Mouse (Mus musculus) adrenal gland, adult 18-20 months (tissue): ENCODE results near the gene Zfp61. TPM values are rescaled to one million over a fixed set of nuclear protein-coding genes. Genes with fewer than 3 reads are reported as not detected.

ENCODE experiments used
- DNase-seq, 2 experiments: peaks; one replicate each; pipeline ENCODE4 v3.0.0; 2021 to 2022; ENCODE audit warnings: low spot score in 2 of 2
- long read RNA-seq, 2 experiments: library from polyadenylated mRNA; stranded (forward); transcript quantifications; one replicate each; pipeline ENCODE4 v2.0.0; 2021
- total RNA-seq, 2 experiments: library from RNA; stranded (reverse); gene quantifications; 1 replicate in 1 of 2; 2 replicates in 1 of 2; pipeline ENCODE4 v1.2.3; 2021

Zfp61 gene
- total RNA-seq: 1 to 10 TPM; 6.9 to 7.0 TPM
- long read RNA-seq, experiment 1, partial matches to known transcripts: 0 of 4 reads
- long read RNA-seq, experiment 1, other reads (novel, unspliced or antisense): 1 of 4 reads
- long read RNA-seq, experiment 2, transcript Zfp61-201 (7 exons, 2,480 nt): major isoform, 12 of 13 reads
- long read RNA-seq, experiment 2, partial matches to known transcripts: 0 of 13 reads
- long read RNA-seq, experiment 2, other reads (novel, unspliced or antisense): 1 of 13 reads

DNA sequence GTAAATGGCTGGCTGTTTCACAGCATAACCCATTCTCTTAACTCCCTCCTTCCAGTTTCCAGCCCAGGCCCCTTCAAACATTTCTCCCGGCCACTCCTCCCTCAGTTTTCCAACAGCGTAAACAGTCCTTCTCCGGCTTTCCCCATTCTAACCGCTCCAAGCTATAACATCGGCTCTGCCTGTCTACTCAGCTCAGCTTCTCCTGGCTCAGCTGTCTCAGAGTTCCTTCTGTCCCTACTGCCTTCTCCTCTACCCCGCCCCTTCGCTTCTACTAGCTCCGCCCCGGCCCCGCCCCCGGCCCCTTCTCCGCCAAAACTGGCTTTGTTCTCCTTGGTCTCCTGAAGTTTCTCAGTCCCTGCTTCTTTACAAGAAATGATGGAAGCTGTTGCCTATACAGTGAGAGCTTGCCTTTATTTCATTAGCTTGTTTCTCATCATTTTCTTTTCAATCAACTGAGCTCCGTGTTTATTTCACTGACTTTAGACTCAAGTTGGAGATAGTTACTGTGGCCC is at the start of gene Zfp61:
Zfp61 (minus strand) TSS at position 462 of the 512 bp plus-strand sequence.
- DNase-seq: peak in 1 of 2 experiments; percentile 22

DNA sequence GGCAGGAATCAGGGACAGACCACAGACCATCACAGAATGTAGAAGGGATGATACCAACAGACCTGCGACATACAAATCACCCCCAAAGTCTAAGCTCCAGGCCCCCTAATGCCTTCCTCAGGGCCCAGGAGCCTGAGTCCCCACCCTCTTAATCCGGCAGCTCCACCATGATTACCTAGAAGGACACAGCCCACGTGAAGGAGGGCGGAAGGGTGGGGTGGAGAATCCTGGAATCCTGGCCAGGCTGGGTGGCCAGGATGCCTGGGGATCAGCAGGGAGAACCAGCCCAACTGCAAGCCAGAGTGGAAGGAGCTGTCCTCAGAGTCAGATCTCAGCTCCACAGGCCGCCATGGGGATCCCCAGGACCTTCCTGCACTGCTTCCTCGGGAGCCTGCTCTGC is 47.9 kb upstream of the Zfp61 start, which contains the start of gene Lypd5:
Lypd5 (plus strand) TSS at position 301 of the 400 bp plus-strand sequence.
- DNase-seq: no peak

DNA sequence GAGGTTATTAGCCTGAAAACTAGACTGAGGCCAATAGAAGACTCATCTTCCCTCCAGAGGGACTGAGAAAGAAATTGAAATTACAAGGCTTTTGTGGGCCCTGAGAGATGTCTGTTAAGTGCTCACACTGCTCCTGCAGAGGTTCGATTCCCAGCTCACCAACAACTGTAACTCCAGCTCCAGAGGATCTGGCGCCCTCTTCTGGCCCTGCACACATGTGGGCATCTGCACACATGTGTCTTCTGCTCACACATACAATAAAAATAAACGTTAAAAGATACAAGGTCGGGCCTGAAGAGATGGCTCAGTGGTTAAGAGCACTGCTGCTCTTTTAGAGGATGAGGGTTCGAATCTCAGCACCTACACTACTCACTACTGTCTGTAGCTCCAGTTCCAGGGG is 45.4 kb upstream of the Zfp61 start:
- no peak for DNase-seq

DNA sequence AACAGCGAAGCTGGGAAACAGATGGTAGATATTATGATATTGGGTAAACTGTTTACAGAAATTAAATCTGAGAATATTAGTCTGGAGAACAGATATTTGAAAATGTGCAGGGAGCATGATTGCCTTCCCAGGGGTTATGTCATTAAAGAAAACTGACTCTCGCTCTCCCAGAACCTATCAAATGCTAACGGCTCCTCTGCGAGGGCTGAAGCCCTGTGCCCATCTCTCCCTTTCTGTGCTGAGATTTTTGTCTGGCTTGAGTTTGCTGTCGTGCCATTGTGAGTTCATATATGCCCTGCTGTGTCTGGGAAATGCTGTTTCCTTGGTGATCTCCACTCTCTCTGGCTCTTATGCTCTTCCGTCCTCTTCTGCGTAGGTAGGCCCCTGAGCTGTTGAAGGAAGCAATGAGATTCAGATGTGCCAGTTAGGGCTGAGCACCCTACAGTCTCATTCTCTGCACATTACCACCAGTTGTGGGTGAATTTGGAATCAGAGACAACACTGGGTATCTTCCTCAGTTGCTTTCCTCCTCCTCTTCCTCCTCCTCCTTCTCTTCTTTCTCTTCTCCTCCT is 42.8 kb upstream of the Zfp61 start:
- DNase-seq: no peak

DNA sequence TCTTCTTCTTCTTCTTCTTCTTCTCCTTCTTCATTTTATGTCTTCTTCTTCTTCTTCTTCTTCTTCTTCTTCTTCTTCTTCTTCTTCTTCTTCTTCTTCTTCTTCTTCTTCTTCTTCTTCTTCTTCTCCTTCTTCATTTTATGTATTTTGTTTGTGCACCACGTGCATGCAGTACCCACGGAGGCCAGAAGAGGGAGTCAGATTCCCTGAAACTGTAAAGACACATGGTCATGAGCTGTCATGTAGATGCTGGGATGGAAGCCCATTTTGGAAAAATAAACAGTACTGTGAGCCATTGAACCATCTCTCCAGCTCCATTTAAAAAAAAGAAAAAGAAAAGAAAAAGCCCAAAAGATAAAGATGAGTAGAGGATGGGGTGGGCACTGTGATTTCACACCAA is 37.2 kb upstream of the Zfp61 start:
- no peak for DNase-seq

DNA sequence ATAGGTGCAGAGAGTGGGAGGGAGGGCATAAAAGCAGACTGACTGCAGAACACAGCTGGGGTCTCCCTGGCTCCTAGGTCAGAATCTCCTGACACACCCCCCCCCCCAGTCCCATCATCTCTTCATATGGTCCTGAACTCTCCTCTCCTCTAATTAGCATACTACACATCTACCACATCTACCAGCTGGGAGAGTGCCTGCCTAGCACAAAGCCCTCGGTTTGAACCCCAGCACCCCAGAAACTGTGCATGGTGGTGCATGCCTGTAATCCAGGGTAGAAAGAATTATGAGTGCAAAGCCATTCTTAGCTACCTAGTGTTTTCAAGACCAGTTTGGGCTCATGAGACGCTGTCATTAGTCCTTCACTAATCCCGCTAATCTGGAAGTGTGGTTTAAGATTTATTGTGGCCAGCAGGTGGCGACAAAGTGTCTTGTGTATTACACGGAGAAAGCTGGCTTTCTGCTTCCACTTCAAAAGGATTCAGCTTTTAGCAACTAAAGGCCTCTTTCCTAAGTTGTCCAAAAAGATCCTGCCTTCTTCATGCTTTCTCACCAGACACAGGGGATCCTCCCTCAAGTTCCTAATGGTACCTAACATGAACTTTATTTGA is 34.8 kb upstream of the Zfp61 start:
- DNase-seq: peak; percentile 56 to 76

DNA sequence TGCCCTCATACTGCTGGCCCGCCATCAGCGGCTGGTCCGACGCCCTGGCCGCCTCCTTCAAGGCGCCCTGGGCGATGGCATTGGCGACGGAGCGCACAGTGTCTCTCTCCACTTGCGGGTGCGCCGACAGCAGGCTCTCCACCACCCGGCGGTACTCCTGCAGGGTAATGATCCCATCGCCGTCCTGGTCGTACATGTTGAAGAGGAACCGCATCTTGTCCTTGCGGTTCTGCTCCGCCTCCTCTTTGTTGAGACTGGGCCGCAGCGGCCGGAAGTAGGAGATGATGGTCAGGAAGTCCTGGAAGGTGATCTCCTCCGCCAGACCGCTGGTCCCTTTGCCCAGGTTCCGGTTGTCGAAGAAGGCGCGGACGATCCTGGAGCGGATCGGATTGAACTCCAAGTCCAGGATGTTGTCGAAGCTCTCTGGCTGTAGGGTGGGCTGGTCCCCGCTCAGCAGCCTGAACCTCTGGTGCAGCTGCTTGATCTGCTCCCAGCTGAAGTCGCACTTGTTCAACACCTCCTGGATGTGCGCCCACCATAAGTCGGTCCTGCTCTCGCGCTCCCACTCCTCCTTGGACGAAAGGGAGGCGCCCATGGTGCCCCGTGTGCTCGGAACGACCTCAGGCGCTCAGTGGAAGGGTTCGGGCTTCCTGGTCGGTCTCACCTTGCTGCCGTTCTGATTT is 32.4 kb upstream of the Zfp61 start, which contains the start of gene Tescl:
Tescl (minus strand) TSS at position 633 of the 683 bp plus-strand sequence.
- DNase-seq: no peak

DNA sequence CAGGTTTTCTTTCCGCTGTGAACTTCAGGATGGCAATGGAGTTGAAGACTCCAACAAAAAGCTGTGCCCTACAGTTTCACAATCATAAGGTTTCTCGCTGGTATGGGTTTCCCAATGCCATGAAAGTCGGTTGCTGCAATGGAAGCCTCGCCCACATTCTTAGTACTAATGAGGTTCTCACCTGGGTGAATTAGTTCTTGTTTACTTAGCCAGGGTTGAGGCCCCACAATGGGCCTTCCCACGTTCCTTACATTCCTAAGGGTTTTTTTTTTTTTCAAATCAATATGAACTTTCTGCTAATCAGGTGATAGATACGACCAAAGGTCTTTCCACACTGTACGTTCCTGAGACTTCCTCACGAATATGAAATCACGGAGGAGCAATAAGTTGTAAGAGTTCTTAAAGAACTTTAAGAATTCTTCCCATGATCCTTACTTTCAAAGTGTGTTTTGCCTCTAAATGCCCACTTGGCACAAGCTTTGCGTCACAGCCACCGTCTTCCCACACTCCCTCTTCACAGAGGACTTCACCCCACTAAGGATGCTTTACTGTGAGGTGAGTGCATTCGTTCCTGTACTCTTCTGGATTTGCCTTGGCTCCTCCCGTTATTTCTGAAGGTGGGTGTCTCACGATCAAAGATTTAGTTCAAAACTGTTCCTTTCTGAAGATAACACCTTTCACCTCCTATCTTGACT is 26.4 kb upstream of the Zfp61 start:
- DNase-seq: no peak

DNA sequence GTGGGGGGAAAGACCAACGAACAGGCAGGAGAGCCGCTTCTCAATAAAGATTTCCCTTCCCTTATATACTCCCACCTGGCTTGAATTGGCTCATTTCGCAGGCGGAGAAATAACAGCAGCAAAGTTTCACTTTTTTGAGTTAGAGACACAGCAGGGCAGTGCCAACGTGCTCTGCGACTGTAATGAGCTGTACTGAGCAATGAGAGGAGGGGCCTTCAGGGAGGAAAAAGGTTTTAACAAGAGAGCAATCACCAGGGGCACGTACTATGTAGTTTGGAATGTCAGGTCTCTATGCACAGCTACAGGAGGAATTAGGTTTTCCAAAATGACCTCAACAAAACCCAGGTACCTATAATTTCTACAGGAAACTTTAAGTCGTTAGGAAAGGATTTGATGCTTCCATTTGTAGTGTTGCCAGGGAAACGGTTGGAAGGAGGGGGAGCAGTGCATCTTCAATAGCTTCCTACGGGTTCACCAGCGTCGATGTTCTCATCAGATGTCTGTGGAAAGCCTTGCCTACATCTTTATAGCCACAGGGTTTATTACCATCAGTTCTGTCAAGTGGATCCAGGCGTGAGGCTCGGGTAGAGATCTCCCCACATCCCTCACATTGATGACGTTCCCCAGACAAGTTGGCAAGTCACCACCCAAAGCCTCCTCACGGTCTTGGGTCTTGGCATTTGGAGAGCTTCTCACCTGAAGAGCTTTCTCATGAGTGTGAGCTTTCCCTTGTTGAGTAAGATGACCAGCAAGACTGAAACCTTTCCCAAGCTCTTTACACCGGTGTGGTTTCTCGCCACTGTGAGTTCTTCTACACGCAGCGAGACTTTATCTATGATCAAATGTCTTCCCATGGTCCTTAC is 25.5 kb upstream of the Zfp61 start:
- DNase-seq: no peak

DNA sequence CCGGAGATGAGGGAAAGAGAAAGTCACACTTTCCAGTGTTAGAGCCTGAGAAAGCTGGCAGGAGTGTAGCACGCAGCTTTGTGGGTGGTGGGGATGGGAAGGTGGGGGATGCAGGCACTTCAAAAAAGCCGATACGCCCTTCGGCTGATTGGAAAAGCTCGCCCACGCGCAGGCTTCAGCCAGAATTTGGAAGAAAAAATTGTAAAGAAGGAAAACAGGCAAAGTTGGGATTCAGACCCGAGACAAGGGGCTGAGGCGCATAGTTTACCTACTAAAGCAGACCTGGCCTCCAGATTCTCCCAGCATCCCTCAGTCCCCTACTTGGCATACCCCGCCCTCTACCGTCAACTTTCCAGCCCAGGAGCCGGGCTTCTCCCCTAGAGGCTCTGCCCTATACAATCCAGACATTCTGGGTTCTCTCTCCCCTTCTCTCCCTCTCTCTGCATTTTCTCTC is 24.7 kb upstream of the Zfp61 start:
- DNase-seq: no peak

DNA sequence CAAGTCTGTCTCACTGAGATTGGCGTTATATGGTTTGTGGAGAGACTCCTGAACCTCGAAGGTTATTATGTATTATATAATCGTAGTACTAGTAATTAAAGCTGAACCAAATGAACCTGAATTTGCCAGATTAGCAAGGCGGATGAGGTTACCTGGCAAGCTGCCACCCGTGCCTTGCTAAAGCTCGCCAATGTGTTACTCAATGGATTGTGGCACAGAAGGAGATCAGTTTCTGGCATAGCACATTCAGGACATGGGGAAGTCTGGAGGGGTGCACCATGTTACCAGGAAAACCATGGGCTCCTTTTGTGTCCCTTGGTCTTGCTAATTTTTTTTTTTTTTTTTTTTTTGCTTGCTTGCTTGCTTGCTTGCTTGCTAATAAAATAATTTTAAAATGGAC is 24.2 kb upstream of the Zfp61 start:
- peak in 1 of 2 experiments; percentile 26 for DNase-seq

DNA sequence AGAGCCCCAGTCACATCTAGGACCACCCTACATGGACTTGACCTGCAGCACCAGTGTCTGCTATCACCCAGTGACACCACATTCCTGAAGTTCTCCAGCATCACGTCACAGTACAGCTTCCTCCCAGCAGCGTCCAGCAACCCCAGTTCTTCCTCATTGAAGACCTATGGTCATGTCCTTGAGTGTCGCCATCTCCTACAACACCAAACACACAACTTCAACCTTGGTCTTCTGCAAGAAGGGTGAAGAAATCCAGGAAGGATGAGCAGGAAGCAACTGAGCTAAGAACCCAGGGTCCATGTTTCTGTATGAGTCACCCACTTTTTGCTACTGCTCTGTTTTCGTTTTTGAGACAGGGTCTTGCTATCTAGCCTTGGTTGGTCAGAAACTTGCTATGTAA is 21.6 kb upstream of the Zfp61 start:
- DNase-seq: no peak

DNA sequence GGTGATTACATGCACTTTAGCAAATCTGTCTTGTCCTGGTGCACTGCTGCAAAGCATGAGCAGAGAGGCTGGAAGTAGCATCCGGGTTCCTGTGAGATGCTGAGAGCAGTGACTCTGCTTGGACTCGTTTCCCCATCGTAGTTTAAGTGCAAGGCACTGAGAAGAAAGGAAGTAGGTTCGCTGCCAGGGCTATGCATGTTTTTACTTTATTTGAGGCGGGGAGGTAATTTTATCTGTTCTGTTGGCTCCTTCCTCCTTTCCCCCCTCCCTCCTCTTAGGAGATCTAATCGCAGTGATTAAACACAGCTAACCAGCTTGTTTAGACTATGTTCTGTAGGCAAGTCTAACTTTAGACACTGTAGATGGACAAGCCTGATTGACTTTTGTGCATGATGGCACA is 17.9 kb upstream of the Zfp61 start:
- DNase-seq: no peak

DNA sequence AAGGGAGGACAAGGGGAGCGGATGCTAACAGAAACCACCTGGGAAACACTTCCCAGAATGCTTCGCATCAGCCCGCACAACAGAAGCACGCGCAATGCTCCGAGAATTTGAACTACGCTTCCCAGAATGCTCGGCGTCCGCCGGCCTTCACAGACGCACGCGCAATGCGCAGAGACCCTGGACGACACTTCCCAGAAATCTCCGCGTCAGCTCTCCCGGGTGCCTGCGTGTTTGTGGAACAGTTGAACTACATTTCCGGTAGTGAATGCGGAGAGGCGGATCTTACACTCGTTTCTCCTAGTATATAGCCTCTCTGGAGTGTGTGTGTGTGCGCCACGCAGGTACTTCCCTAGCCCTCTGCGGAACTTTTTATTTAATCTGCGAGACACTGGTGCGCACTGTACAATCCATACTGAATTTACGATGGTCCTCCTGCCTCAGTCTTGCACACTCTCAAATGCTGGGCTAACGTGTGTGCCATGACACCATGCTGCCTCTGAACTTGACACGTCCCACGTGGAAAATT is 15.6 kb upstream of the Zfp61 start, which contains the start of gene Zfp94:
Zfp94 (minus strand) TSS at position 100 of the 526 bp plus-strand sequence.
- peak; percentile 88 to 90 for DNase-seq

DNA sequence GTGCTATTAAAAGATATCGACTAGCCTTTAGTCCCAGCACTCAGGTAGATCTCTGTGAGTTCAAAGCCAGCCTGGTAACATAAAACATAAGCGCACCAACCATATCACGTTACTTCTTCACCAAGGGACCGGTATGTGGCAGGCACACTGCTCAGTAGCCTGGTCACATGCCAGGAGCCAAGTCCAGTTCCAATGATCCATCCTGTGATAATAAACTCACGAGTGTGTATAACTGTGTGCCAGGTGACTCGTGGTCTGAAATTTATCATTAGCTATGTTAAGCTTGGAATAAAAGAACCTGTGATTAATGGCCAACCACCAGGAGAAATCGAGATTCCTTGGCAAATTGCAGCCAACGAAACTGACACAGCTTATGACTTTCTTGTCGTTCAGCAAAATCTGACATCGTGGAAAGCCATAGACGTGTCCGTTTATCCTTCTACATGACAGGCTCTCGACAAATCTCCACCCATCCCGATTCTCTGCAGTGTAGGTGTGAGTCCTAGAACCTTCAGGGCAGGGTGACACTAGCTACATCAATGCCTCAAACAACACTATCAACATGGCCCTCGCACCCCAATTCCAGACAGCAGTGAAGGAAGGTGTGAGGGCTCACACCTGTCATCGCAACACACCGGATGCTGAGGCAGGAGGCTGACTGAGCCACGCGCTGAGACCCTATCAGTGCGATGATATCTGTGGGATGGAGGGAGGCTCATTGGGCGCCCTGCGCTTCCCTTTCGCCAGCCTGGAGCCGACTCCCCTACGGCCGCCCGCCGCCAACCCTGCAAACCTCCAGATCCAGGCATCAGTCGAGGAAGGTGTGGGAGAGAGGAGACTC is 14.9 kb upstream of the Zfp61 start:
- DNase-seq: no peak

DNA sequence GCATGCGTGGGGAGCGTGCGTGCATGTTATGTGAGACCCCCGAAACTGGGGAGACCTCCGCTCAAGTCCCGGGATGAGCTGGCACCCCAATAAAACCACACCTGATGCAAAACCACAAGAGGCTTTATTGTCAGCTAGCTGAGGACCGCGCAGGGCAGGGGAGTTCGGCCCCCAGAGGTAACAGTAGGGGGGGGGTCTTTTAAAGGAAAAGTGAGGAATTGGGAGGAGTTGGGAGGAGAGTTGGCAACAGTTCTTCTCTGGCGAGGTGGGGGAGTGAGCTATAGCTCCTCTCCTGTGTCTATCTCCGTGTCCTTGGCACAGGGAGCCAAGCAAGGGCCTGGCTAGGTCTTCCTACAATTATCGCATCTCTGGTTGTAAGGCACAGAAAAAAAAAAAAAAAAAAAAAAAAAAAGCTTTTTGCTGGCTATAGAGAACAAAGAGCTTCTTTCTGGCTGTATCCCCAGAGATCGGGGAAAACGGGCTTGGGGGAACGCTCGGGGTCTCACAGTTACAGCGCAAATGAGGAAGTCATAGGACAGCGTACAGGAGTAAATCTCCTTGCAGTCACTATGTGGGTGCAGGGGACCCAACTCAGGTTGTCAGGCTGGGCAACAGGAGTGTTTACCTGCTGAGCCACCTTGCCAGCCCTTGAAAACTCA is 1.1 kb downstream of the Zfp61 start:
- DNase-seq: peak in 1 of 2 experiments; percentile 9

DNA sequence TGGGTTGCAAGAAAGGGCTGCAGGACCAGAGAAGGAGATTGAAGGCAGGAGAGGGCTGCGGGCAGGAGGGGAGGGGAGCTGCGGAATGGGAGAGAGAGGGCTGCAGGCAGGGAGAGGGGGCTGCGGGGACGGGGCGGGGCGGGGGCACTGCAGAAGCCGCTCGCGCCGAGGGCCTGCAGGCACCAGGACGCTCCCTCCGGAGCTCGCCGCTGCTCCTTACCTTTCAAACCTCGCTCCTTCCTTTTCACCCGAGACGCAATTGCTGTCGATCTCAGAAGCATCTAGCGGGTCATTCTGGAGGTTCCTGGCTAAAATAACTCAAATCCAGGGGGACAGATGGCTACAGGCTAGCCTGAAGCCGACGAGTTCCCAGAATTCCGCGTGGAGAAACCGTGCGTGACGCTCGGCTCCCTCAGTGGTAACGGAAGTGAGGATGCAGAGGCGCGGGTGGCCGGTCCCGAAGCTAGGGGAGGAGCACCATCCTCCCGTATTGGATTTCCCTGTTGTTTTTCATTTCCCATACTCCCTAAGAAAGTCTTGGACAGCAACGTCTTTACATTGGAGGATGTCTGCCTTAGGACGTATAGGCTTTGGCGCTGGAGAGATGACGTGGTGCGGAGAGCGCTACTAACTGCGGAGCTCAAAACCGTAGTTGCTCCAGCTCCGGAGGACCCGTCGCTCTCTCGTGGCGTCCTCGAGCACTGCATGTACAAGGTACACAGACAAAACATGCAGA is 1.9 kb downstream of the Zfp61 start:
- DNase-seq: peak; percentile 57 to 68

DNA sequence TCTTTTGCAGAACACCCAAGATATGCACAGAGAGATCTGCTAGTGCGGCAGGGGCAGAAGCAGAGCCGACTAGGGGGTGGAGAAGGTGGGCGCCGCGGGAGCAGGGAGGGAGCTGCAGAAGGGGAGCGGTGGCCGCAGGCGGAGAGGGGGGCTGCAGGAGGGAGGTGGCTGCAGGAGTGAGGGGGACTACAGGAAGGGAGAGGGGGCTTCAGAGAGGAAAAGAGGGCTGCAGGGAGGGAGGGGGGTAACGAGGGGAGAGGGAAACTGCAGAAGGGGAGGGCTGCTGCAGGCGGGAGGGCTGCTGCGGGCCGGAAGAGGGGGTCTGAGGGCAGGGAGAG is 2.4 kb downstream of the Zfp61 start:
- peak in 1 of 2 experiments; percentile 7 for DNase-seq
